Mouse (Mus musculus) adrenal gland, postnatal 14 days (tissue): ENCODE results near the gene Col9a1. TPM values are rescaled to one million over a fixed set of nuclear protein-coding genes. Genes with fewer than 3 reads are reported as not detected.

ENCODE experiments used
- DNase-seq: peaks from one replicate; pipeline ENCODE4 v3.0.0; 2021; ENCODE audit warnings: mixed read lengths
- total RNA-seq: library from RNA; stranded (reverse); gene quantifications from 2 replicates; pipeline ENCODE4 v1.2.3, GENCODE M21; 2021

Gene Col9a1
- total RNA-seq, 1 experiment from 2014 or later, result 0.15 TPM

DNA sequence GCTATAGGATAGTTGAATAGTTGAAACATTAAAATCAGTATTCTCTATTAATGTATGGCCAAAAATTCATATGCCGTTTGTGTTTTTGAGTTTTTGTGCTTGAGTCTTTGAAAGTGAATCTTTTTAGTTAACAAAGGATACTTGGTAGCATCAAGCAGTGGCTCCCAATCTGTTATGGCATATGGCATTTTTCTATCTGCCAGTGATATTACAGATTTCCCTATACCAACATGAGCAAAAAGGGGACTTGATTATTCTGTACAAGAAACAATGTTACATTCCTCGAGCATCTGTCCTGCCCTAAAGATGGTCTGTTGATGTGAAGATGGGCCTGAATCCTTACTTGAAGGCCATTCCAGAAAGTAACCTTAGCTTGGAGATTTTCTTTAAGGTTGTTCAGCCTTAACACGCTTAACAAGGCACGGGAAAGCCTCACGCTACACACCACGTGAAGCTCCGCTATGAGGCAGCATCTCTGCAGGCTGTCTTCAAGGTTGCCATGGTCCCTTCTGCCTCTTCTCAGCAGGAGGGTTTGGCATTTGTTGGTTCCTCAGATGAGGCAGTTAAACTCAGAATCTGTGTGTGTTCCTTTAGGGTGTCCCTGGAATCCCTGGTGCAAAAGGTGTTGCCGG is 45.7 kb downstream of the Col9a1 start:
- DNase-seq, result no peak

DNA sequence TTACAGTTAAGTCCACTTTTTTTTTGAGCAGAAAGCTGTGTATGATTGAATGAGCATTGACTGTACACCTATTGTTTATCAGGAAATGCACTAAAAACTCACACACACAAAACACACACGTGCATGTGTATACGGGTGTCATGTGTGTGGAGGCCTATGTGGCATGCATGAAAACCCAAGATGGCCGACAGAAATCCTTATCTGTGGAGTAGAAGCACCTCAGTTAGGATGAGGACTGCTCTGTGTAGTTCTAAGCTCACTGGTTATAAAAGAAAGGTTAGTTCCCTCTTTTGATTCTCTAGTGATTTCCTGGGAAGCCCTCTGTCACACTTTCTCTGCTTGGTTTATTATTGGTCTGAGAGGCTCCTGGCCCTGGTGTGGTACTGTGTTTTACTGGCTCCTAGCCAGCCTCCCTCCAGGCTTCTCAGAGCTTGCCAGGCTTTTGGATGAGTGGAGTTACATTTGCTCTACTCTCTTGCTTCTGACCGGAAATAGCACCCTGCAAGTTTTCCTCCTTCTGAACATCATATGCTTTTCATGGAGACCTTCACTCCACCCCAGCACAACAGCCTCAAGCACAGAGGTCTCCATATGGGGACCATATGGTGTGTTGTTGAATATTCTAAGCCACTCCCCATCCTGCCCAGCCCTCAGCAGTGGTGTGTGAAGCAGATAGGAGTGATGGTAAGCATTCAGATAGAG is 48.6 kb downstream of the Col9a1 start:
- DNase-seq, result peak; percentile 19

DNA sequence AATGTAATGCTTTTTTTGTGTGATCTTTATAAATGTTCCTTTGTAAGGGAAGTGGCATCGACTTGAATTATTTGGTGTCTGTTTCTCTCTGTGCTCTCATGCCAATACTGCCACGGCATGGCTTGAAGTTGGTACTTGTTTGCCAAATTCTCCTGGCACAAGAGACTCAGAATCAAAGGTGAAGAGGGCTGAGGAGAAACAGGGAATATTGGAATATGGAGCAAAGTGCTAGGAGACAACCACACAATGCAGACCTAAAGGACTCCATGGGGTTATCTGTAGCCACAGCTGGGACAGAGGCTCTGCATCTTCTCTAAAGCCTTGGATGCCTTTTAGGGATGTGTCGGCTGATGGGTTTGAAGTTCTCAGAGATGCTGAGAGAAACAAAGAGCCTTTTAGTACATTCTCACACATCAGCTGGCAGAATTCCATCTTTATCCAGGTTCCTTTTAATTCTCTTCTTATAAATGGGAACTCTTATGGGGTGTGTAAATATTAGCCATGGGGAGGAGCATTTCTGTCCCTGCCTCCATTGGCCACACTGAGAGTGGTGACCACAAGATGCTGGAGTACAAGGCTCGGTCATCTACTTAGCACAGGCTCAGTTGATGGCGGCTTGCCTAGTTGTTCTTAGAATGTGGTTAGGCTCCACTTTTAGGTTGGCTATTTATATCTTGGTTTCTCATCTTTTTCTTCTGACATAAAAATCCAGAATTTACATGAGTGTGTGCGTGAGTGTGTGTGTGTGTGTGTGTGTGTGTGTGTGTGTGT is 49.7 kb downstream of the Col9a1 start:
- no peak for DNase-seq

DNA sequence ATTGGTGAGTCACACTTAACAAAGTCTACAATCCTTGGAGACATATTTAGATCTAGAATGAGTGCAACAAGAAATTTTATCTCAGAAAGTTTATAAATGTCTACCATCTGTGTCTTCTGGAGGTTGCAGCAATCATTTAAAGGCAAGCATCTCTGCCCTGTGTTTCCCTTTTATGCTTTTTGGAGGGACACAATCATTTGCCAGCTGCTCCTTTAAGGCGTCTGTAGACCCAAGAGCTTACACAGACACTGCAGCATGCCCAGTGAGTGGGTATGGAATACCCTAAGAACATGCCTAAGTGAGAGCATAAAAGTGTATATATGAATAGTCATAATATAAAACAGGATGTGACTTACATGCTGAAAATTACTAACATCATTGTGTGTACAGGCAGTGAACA is 52.1 kb downstream of the Col9a1 start:
- no peak for DNase-seq

DNA sequence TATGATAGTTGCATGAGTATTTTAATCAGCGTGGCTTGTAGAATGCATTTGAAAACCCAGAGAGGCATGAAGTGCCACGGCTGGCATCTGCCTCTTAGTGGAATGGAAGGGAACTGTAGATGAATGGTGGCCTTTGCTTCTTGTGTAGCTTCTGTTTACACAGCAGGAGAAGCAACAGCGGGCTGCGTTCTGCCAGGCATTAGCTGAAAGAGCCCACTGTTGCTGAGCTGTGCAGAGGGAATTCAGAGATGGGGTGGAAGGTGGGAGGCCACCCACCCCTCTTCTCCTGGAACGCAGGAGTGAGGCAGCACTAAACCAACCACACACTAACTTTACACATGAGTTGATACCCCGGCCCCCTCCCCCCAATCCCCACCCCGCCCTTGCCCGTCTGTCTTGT is 53.0 kb downstream of the Col9a1 start:
- no peak for DNase-seq

DNA sequence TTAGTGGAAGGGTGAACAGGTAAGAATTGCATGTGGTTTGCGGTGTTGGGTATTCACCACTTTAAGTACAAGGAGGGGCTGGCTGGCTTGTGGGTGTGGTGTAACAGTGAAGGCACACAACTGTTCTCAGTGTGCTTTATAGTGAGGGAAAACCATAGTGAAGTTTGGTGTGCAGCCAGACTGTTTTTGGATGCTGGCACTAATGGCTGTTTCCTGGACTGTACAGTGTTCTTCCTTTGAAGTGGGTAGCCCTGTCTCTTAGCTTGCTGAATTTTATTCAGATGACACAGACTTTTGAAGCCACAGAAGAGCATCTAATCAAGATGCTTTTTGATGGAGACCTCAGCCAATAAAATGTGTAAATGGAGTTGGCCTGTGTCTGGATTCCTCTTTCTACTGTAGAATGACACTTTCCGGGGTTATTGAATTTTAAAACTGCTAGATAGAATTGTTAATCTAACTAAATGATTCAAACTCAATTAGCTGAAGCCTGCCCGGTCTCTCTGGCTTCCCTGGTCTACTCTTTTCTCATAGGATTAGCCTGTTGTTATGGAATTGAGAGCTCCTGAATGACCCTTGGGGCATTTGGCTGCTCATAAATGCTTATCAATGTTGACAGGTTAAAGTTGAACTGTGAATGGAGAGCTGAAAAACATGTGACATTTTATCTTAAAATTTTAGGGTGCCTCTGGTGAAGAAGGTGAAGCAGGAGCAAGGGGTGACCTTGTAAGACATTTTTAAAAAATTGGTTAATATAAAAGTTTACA is 54.3 kb downstream of the Col9a1 start:
- no peak for DNase-seq

DNA sequence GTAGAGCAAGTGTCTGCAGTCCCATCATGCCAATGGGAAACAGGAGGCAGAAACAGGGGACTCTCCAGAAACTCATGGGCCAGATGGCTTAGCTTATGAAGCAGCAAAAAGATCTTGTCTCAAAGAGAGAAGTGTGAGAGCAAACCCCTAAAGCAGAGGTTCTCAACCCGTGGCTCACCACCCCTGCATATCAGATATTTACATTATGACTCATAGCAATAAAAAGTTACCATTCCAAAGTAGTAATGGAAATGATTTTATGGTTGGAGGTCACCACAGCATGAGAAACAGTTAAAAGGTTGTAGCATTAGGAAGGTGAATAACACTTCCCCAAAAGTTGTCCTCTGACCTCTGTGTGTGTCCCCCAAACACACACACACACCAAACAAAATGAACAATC is 58.9 kb downstream of the Col9a1 start:
- no peak for DNase-seq

DNA sequence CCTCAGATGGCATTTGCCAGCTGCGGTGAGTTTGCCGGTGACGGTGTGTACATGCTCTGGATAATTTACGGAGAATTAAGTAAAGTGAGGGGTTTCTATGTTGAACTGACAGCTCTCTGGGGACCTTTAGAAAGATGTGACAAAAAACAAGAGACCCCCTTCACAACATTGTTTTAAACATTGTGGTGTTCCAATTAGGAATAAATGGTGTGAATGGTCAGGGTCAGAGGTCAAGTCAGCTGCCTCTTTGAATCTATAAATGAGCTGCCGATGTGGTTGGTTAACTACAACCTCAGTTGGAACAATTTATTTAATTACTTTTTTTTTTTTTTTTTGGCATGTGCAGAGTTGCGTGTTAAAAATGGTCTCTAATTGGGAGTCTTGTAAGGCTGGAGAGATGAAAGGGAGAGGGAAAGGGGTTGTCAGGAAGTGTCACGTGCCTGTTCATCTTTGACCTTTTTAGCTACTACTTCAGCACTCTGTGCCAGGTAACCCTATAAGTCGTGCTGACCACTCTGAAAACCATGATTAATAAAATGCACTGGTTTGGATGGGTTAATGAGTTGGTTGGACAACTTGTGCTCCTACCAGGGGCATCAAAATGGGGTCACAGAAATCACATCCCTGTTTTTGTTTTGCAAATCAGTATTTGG is 62.8 kb downstream of the Col9a1 start:
- no peak for DNase-seq

DNA sequence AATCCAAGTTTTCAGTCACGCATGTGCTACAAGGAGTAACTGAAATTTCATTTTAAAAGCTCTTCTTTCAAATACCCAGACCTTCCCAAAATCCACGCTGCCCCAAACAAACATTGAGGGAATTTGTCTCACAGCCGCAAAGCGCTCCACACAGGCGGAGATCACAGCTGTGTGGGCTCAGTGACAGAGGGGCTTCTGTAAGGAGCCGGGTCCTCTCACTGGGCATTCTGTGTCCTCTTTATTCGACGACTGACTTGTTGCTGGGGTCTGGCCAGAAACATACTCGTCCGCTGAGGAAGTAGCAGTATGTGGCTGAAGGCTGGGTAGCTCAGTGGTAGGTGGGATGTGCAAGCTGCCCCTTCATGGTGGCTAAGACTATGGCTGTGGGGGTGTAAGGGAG is 67.5 kb downstream of the Col9a1 start:
- DNase-seq, result no peak

DNA sequence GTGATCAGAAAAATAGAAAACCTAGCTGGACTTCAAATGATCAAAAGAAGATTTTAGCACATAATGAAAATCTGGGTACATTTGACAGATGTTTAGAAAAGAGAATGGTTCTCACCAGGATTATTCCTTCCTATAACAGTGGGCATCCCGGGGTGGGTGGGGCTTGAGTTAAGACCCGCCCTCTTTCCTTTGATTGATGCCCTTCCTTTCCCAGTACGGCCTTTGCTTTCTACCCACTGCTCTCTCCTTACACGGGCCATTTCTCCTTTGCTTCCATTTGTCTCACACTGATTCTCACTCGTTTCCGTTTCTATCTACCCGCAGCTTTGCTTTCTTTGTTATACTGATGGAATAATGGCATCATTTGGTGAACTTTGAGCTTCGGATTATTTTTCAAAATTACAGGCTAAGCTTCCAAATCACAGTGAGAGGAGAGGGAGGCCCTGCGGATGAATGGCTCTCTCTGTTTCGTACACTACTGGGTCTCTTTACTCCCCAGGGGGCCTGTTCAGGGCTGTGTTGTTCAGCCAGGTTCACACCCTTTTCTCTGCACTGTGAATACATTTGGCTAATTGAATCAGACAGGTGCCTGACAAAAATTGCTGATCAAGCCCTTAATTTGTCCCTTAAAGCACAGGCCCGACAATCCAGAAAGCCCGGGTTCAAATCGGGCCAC is 68.4 kb downstream of the Col9a1 start:
- no peak for DNase-seq

DNA sequence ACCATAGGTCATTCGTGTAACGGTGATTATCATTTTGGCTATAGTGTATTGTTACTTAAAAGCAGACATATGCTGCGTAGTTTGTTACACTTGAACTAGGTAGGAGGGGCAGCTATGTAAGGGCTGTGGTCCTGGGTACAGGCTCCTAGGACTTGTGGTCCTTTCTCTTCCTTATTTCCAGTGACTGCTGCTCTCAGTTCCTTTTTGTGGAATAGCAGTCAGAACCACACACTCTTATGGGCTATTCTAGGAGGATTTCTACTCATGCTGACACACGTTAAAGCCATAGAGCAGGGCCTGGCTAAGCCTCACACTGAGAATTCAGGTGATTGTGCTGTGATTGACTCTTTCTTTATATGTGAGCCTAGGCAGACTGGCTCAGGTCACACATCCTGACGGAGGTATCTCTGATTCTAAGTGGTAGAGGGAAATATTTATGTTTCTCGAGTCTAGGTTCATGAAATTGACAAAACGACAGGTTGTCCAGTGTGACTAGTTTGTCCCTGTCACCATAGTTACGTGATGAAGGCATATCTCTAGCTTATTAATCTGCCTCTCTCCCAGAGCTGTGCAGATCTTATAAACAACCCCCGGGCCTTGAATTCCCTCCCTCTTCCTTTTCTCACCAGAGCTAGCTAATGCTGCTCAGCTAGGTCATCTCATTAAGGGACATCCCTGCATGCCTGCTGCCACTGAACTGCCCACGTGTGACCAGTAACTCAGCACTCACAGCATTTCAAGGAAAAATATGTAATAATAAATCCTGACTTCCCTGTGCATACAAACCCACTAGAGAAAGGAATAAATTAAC is 71.1 kb downstream of the Col9a1 start:
- no peak for DNase-seq

DNA sequence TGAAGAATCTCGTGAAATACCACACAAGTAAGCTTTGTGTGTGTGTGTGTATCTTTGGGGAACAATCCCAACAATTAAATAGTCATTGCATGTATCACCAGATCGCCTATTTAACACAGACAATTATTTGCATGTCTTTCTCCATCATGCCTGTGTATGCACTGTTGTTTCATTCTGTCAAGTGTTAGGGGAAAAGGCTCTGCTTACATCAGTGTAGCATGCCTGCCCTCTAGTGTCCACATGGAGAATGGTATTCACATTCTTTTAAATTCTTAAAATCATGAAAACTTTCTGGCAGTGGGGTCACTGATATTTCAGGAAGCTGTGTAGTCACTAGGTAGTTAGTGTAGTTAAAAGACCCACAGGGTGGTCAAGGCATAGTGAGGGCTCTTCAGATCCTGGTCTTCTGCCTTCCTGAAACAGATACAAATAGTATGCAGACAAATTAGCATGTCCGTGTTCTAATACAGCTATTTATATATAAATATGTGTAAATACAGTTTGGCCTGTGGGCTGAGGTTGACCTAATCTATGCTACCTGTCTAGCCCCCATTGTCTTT is 71.8 kb downstream of the Col9a1 start:
- DNase-seq, result peak; percentile 32

DNA sequence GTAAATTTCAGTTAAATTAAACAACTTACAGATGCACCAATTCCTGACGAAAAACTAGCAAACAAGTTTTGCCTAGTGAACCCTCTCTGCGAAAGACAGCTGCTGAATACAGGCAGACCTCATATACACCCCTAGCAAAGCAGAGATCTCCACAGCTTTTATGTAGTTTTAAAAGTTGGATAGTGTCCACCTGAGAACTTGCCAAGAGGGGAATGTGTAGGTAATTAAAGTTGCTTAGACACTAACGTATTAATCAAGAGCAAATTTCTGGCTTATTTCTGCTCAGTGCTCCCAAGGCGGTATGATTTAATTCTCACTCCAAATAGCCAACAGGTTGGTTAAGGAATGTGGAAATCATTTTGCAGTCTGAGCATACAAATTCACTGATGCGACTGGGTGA is 80.6 kb downstream of the Col9a1 start:
- no peak for DNase-seq

DNA sequence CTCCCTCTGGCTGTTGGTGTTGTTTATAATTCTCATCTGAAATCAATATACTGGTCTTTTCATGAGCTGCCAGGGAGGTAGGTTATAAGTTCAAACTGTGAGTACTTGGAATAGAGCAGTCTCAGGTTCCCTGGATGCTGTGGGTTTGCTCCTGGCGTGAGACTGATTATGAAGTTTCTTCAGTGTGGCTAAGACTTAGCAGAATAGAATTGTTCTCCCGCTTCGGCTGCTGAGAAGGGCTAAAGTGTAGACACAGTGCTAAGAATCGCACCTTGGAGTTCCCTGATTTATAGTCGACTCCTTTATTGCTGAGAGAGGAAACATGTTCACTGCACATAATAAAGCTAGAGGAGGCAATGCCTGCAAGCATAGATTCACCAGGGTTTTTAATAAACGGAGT is 82.0 kb downstream of the Col9a1 start:
- no peak for DNase-seq

DNA sequence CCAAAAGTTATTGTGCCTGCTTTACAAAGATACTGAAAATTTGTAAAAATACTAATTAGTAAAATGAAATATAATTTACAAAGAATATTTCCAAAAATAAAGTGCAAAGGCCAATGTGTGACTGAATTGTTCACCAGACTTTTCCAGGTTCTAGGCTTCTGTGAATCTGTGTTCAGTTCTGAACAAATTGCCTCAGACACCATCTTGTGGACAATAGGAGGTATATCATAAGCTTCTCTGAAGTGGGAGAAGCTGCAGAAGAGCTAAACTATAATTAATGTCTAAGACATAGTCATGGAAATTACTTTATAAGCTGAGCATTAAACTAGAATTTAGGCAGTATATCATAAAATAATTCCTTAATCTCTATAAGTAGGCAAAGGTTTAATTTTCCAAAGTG is 83.8 kb downstream of the Col9a1 start:
- DNase-seq, result no peak

DNA sequence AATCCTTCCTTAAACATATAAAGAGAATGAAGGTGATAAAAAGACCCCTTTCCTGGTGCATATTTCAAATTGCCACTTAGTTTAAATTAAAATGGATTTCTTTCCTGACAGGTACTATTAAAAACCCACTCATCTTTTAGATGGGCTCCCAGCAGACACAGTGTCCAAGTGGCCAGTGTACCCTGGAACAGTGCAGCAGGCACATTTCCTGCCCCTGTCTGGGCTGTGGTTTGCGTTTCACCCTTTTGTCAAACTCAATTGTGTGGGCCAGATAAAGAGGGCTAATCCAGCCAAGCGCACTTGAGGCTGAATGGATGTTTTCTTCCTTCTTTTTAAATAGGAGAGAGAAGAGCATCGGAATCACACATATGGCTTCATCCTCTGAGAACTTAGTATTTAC is 89.6 kb downstream of the Col9a1 start:
- DNase-seq, result no peak

DNA sequence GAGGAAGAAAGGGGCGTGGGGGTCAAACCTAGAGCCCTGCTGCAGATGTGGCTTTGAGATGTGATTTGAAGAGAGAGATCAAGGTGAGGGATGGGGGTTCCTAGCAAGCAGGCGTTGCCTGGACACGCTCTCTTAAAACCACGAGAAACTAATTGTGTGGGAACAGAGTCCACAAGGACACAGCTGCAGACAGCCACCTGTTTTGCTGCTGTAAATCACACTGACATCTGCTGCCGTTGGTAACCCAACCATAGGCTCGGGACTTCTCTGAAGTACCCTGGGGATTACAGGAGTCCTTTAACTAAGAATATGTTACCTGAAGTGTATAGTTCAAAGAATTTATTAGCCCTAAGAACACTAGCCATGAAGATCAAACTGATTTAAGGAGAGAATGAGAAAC is 109.0 kb downstream of the Col9a1 start:
- DNase-seq, result no peak

DNA sequence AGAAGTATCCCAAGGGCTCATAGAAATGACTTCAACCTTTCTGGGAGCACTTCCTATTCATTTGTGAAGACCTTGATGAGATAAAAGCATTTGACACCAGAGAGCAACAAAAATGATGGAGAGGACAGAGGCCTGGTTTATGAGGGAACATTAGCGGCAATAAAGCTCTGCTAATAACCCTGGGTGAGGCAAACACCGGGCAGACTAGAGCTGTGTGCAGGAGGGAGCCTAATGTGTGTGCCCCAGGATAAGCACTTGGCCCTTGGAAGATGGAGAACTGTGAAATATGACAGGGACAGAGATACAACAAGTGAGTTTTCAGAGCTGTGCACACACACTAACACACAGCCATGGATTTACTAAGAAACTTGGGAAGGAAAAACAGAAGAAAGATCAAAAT is 115.1 kb downstream of the Col9a1 start:
- no peak for DNase-seq

DNA sequence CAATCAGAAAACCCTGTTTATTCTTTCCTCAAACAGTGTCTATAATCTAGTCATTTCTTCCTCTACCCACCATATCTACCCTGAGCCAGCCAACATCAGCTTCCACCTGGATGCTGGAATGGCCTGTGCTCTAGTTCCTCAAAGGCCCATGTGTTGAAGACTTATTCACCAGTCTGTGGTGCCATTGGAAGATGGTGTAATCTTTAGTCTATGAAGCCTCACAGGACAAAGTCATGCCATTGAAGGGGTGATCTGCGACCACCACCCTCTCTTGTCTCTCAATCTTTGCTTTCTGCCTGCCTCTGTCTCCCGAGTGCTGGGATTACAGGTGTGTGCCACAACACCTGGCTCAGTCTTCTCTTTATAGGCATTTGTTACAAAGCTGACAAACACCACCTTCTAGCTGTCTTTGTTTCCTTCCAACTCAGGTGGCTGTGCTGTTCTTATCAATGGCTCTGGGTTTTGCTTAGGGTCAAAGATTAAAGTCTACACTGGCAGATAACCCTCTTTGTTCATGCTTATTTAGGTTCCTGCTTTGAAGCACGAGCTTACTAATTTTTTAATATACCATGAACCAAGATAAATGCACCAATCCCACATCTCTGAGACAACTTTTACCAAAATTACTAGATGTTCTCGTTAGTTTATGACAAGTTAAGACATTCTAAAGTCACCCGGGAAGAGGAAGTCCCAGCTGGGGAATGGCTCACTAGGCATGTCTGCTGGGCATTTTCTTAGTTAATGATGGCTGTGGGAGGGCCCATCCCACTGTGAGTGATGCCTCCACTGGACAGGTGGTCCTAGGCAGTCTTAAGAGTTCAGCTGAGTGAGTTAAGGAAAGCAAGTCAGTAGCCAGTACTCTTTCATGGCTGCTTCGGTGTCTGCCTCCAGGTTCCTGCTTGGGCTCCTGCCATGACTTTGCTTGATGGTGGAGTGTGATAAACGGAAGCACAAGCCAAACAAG is 117.9 kb downstream of the Col9a1 start:
- no peak for DNase-seq
